Mouse (Mus musculus) cerebellum, postnatal 25 days (tissue): ENCODE results near the gene Ppp2r5a.

ENCODE experiments used
- DNase-seq, 2 experiments: peaks; one replicate each; pipeline ENCODE4 v3.0.0; 2021; ENCODE audit warnings: mixed read lengths in 2 of 2

The Ppp2r5a gene

DNA sequence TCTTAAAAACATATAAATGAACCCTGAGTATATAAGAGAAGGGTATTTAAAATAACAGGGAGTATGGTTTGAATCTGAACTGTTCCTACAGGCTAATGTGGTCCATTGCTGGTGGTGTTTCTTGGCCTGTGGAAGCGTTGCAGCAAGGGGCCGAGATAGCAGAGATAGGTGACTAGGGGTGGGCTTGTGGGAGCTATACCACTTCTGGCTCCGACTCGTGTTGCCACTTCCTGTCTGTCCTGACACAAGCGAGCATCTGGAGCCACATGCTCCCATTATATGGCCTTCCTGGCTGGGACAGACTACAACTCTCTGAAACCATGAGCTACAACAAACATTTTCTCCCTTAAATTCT lies 27.5 kb downstream of the Ppp2r5a start:
- no peak for DNase-seq

DNA sequence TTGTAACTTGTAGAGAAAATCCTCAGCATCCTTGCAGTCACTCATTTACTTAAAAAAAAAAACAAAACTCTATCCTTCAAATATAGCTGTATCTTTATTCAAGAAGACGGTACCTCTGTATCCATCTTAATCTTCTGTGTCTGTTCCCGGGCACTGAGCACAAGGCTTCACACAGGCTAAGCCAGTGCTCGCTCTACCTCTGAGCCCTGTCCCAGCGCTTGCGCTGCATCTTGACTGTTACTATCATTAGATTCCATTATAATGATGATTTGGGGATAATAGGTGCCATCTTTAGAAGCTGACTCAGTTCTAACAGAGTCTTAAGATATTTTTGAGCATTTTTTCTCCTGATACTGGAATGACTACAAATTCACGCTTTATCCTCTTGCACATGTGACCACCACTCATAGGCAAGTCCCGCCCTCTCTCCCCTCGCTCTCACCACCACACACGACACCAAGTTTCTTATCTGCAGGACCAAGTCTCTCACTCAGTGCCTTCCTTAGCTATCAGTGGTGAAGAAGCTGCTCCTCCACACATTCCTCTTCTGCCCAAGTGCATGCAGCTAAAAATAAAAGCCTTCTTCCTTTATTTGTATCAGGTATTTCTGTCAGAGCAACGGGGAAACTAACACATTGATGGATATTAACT lies 28.0 kb downstream of the Ppp2r5a start:
- no peak for DNase-seq

GRCm38 (mm10) chr1:191369140-191369539 lies 33.9 kb downstream of the Ppp2r5a start:
- no peak for DNase-seq

DNA sequence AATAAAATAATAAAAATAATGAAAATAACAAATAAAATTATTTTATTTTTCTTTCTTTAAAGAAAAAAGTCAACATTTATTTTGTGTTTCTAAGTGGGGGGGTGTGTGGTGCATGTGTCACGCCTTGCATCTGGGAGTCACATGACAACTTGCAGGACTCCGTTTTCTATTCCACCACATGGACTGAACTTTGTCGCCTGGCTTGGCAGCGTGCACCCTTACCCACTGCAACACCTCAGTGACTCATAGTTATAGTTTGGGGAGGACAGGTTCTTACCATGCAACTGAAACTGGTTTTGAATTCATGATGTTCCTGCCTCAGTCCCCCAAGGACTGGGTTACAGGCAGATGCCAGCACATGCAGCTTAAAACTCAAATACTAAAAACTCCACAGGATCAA lies 34.9 kb downstream of the Ppp2r5a start:
- DNase-seq, result no peak

DNA sequence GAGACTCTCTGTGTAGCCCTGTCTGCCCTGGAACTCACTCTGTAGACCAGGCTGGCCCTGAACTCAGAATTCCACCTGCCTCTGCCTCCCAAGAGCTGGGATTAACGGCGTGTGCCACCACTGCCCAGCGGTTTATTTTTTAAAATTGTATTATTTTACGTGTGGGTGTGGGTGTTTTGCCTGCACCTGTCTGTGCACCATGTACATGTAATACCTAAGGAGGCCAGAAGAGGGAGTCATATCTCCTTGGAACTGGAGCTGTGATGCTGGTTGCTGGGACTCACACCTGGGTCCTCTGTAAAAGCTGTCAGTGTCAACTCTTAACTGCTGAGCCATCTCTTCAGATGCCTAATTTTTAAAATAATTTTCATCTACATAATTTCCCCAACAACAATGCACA lies 38.6 kb downstream of the Ppp2r5a start:
- DNase-seq, result no peak

DNA sequence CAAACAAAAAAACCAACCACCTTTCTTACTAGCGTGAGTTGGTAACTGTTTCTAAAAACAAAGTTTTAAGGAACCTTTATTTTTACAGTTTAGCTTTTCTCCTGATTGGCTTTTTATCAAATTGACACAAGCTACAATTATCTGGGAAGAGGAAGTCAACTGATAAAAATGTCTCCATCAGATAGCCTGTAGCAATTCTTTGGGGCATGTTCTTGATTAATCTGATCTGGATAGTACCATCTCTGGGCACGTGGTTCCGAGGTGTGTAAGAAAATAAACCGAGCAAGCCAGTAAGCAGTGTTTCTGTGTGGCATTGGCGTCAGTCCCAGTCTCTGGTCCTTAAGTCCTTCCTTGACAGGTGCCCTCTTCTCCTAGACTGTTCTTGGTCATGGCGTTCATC lies 40.7 kb downstream of the Ppp2r5a start:
- no peak for DNase-seq

DNA sequence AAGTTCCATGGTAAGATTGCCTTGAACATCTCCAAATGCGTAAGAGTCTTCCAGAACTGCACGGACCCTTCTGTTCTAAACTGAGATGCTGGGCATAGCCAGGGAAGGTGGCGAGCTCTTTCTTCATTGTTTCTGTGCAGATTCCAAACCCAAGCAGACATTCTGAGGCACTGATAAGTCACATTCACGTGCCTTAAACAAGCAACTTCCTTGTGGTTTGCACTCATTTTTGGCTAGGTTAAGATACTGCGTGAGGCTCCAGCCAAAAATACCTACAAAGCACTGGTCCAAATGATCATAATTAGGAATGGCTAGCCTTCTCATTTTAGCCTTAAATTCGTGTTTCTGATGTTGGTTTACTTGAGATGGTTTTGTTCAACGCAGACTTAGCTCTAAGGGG lies 43.6 kb downstream of the Ppp2r5a start:
- no peak for DNase-seq

DNA sequence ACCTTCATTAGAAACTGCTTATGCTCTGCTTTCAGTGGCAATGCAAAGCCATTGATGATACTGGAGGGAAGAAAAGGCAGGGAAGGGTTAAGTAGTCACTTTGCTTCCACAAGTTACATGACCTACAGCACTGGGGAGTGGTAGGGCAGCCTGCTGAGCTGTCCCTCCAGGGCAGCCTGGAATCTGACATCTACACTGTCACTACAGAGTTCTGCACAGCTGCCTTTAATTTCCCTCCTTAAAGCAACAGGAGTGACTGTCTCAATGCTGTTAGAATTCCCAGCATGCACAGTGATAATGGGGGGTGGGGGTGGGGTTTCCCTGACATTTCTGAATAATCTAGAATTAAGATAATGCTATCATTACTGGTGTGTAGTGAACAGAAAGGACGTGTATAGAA lies 46.1 kb downstream of the Ppp2r5a start:
- DNase-seq, result no peak

DNA sequence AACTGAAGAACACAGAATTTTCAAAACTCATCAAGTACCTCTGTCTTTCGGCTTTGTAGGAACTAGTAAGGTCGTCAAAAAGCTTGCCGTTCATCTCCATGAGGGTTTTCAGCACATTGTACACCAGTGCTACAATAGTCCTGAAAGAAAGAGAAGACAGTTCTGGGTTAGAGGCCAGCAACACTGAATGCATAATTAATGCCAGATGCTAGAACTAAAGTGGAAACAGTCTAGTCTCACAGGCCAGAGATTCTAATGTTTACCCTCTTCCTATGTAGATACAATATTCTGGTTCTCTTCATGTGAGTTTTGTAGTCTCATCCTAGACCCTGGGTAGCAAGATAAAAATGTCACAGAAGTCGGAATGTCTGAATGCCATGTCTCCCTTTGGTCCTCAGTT lies 49.2 kb downstream of the Ppp2r5a start:
- DNase-seq, result no peak

DNA sequence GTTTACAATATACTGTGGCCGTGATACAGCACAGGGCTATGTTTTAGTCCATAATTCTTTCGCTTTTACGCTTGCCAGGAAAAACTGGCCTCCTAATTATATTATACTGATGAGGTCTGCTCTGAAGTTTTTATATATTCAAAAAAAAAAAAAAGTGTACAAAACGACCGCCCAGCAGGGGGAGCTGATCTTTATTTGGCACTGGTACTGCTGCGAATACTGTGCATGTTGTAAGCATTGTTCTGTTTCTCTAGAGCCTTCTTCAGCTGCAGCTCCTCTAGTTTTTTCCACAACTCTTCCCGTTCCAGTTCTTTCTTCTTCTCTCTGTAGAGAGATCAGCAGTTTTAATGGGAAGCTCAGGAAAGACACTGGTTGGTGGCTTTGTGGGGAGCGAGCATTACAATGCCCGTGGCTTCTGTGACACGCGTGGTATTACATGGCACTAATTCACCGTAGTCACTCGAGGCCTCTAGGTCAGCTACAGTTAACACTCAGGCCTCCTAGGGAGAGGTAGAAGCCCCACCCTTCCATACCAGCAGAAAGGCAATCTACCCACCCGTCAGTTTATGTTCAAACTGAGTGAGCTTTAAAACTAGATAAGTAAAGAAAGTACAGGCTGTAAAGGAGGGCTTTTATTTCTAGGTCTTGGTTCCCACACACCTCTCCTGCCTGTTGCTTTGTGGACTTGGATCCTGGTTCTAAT lies 50.1 kb downstream of the Ppp2r5a start:
- peak; percentile 44 to 74 for DNase-seq

DNA sequence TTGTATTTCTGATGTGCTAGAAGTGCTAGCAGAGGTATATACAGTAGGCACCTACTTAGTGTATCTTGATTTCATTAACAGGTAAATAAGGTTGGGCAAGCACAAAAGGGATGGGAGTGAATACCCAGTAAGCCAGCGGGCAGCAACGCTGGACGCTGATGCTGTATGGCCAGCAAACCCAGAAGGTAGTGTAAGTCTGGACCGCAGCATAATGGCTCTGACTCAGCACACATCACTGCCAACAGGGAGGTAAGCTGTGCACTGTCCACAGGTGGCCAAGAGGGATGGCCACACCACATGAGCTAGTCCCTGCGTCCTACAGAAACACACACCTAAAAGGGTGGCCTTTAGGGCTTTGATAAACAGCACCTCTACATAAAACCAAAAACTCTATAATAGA lies 52.7 kb downstream of the Ppp2r5a start:
- DNase-seq, result no peak

DNA sequence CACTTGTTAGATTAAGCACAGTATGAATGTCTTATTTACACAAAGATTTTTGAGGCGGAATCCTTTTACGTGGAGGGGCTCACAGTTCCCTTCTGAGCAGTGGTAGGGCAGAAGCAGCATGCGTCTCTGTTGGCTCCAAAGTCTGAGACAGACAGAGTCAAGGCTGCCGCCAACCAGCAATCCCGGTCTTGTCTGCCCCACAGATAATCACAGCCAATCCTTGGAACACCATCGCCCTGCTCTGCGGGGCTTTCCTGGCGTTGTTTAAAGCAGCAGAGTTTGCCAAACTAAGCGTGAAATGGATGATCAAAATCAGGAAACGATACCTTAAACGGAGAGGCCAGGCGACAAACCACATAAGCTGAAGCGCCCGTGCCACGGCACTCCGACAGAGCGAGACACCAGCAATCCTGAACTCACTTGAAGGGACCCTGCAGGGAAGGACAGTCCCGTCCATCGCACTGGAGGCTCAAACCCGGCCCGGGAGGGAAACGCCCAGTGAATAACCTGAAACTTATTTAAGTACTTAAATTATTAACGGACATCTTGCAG lies 53.5 kb downstream of the Ppp2r5a start:
- peak in 1 of 2 experiments; percentile 32 for DNase-seq

DNA sequence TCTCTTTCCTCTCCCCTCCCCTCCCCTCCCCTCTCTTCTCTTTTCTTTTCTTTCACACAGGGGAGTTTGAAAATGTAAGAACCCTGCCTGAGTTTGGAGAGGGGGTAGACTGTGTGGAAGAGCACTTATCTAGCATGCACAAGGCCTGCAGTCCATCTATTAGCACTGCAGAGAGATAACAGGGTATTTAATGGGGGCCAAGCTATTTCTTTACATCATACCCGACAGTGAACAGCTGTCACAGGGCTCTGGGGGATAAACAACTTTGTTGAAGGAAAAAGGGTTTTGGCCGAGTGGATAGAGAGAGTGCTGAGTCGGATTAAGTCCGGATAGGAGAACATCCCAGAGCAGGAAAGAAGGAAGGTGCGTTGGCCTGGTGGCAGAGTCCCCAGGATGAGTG lies 54.1 kb downstream of the Ppp2r5a start:
- DNase-seq, result no peak

GRCm38 (mm10) chr1:191348592-191348991 lies 54.5 kb downstream of the Ppp2r5a start:
- no peak for DNase-seq

DNA sequence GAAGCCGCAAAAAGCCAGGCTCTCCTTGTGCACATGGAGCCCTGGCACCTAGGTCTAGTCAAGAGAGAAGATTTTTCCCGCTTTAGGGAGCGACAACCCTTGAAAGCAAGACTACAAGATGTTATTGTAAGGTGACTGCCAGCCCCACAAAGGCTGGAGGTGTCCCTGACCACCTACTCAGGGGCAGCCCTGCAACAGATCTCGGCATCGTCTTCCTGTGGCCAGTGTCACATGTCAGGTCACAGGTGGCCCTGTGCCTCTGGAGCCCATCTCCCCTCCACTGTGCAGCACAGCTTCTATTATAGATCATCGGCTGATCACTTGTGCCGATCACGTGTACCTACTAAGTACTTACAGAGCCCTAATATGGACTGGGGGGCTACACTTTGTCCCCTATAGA lies 55.5 kb downstream of the Ppp2r5a start:
- no peak for DNase-seq

- no peak for DNase-seq
These were observed 62.5 kb downstream of the Ppp2r5a start for GRCm38 (mm10) chr1:191340530-191340929.

- no peak for DNase-seq
These were observed 63.2 kb downstream of the Ppp2r5a start for GRCm38 (mm10) chr1:191339876-191340275.

DNA sequence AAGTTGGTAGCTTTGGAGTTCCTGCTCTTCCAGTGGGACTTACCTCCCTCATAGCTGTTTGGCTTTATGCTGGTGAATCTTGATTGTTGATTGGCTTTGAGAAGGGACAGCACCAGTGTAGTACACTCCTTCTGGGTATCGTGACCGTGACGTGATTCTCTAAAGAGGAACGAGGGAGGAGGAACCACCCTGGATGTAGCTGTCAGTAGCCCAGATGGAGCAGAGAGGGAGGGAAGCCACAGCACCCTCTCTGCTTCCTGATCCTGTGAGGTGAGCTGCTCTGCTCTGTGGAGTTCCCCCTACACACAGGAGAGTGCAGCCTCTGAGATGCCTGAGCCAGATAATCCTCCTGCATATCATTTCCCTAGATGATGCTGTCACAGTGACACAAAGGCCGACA lies 68.6 kb downstream of the Ppp2r5a start:
- no peak for DNase-seq

DNA sequence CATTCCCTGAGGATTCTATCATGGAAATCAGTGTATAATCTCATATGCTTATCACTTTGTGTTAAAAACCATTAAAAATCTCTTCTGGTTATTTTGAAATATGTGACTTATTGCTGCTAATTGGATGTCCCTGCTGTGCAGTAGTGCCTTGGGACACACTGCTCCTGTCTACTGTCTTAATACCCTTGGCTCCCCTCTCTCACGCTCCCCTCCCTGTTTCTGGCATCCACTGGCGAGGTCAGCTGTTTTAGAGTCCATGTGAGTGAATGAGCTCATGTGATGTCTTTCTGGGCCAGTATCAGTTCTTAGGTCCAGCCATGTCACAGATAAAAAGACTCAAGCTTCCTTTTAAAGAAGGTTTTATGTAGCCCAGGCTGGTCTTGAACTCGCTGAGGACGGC lies 72.7 kb downstream of the Ppp2r5a start:
- DNase-seq, result no peak

- peak in 1 of 2 experiments; percentile 48 for DNase-seq
These were observed 75.0 kb downstream of the Ppp2r5a start for GRCm38 (mm10) chr1:191328019-191328441.

GRCm38 (mm10) chr1:191327258-191327657 lies 75.8 kb downstream of the Ppp2r5a start:
- no peak for DNase-seq

- peak in 1 of 2 experiments; percentile 69 for DNase-seq
These were observed 76.7 kb downstream of the Ppp2r5a start for GRCm38 (mm10) chr1:191326233-191326882.

- peak; percentile 96 to 97 for DNase-seq
These were observed 77.3 kb downstream of the Ppp2r5a start, which contains the start of gene Tmem206 for GRCm38 (mm10) chr1:191325726-191326232. Tmem206 (plus strand) TSS chr1:191325912.
